Mouse (Mus musculus): ENCODE results near the gene Vps13c. TPM values are rescaled to one million over a fixed set of nuclear protein-coding genes. Genes with fewer than 3 reads are reported as not detected.

Gene Vps13c
- 4.7 and 8.6 TPM in 2 replicates for polyA plus RNA-seq (2012; rRNA removed; ENCODE audit: low replicate concordance)

GRCm38 (mm10) chr9:67839981-67840859, at the start of gene Vps13c:
Gene Vps13c, plus strand, starts transcription at chr9:67840396.

GRCm38 (mm10) chr9:67832046-67832605, 8.1 kb upstream of the Vps13c start, which contains the start of gene C2cd4a:
Gene C2cd4a, minus strand, starts transcription at chr9:67832330.

Other genes with a start within 250 kb of the Vps13c start
- 0.20 and 1.7 TPM in 2 replicates for gene C2cd4b, start 81.0 kb upstream of the Vps13c start, polyA plus RNA-seq (2012; rRNA removed; ENCODE audit: low replicate concordance)
- 0.34 and 1.6 TPM in 2 replicates for gene C2cd4a, start 8.1 kb upstream of the Vps13c start, polyA plus RNA-seq (2012; rRNA removed; ENCODE audit: low replicate concordance)

Data from mammary gland, adult 2 months (tissue).